Mouse (Mus musculus): ENCODE data around the gene Psmg3. TPM values are rescaled to one million over a fixed set of nuclear protein-coding genes. Genes with fewer than 3 reads are reported as not detected.

The Psmg3 gene
- polyA plus RNA-seq, 1 experiment from 2014 or later: 49.6 TPM

- Histone ChIP-seq H3K4me2 (no peak overlapping the region), H3K9me3 (replicated peaks; ENCODE audit: control insufficient read depth, low read length) (no peaks in the 10 kb centered on the region), H3K4me1 (ENCODE audit: control insufficient read depth, insufficient read depth, low read length) (peaks cover 7% of the 10 kb centered on the region), H3K4me3 (ENCODE audit: low read depth, low read length) (no peak overlapping the region), H3K36me3 (ENCODE audit: control insufficient read depth, insufficient read depth, low read length) (peaks cover 6% of the 10 kb centered on the region; the same call in 1 of the 2 replicates), H3K9ac (ENCODE audit: low read depth, low read length) (0 out of 2 replicates have a peak overlapping the region, but pooled peaks have one; percentile 22), H3K27ac (ENCODE audit: low read depth, low read length) (no peak overlapping the region), H3K27me3 (ENCODE audit: control insufficient read depth, insufficient read depth, low read length) (no peaks in the 10 kb centered on the region)
- 81% methylated on average over 5 of the region's 5 CpGs for WGBS (ENCODE audit: insufficient replicate concordance)
- no peak for ATAC-seq (replicated peaks; ENCODE audit: insufficient number of reproducible peaks, low FRiP score, low TSS enrichment)
Observed at GRCm38 (mm10) chr5:139776966-139777365, 49.7 kb downstream of the Psmg3 start.

- H3K9me3 ChIP-seq (replicated peaks; ENCODE audit: control insufficient read depth, low read length): no peaks in the 10 kb centered on the region
- H3K27ac ChIP-seq (ENCODE audit: low read depth, low read length): peak within 1 kb of the TSS; percentile 15; the same call in 1 of the 2 replicates
- peak within 1 kb of the TSS; percentile 97 for H3K4me2 ChIP-seq
- under 1% methylated on average over 53 of the region's 55 CpGs for WGBS (ENCODE audit: insufficient replicate concordance)
- peak within 1 kb of the TSS; percentile 87 for H3K9ac ChIP-seq (ENCODE audit: low read depth, low read length)
- H3K27me3 ChIP-seq (ENCODE audit: control insufficient read depth, insufficient read depth, low read length): no peaks in the 10 kb centered on the region
- H3K4me1 ChIP-seq (ENCODE audit: control insufficient read depth, insufficient read depth, low read length): peaks cover 7% of the 10 kb centered on the region
- H3K36me3 ChIP-seq (ENCODE audit: control insufficient read depth, insufficient read depth, low read length): peaks cover 22% of the 10 kb centered on the region
- ATAC-seq (replicated peaks; ENCODE audit: insufficient number of reproducible peaks, low FRiP score, low TSS enrichment): peak; percentile 80
- H3K4me3 ChIP-seq (ENCODE audit: low read depth, low read length): peak within 1 kb of the TSS; percentile 98
Observed at GRCm38 (mm10) chr5:139775216-139775926, 51.3 kb downstream of the Psmg3 start, which contains the start of gene Ints1. TSS of gene Ints1 (minus strand) at chr5:139775674.

Other genes with a start within 250 kb of the Psmg3 start
- gene Micall2, start 90.5 kb downstream of the Psmg3 start, polyA plus RNA-seq (2014; fragmentation: Nextera tagmentation; extraction: Ambion mirVana): 2.4 and 3.8 TPM in 2 replicates
- gene Ints1, start 51.2 kb downstream of the Psmg3 start, polyA plus RNA-seq (2014; fragmentation: Nextera tagmentation; extraction: Ambion mirVana): 21.4 and 26.4 TPM in 2 replicates
- 13.5 and 19.1 TPM in 2 replicates for gene Mafk, start 35.4 kb downstream of the Psmg3 start, polyA plus RNA-seq (2014; fragmentation: Nextera tagmentation; extraction: Ambion mirVana)
- gene Tmem184a, start 7.0 kb downstream of the Psmg3 start, polyA plus RNA-seq (2014; fragmentation: Nextera tagmentation; extraction: Ambion mirVana): 2.6 and 3.0 TPM in 2 replicates
- gene Gm26938, start 478 bp downstream of the Psmg3 start, polyA plus RNA-seq (2014; fragmentation: Nextera tagmentation; extraction: Ambion mirVana): not detected in 2 replicates
- 0.13 TPM in 1 of 2 replicates, not detected in the other for gene Elfn1, start 81.1 kb upstream of the Psmg3 start, polyA plus RNA-seq (2014; fragmentation: Nextera tagmentation; extraction: Ambion mirVana)

Measured in heart, embryonic 11.5 days (tissue).